Mouse (Mus musculus) B cell, adult 2 months (primary cell): ENCODE results near the gene Aatk.

Source experiments
- DNase-seq, 2 experiments: peaks; one replicate each; pipeline ENCODE4 v3.0.0; 2022

The Aatk gene

GRCm38 (mm10) chr11:119986751-119987425, 60.1 kb downstream of the Aatk start:
- DNase-seq = no peak

- no peak for DNase-seq
These were observed 63.8 kb downstream of the Aatk start for GRCm38 (mm10) chr11:119983151-119983550.

- DNase-seq = no peak
These were observed 64.7 kb downstream of the Aatk start for GRCm38 (mm10) chr11:119982236-119982635.

GRCm38 (mm10) chr11:119981769-119982168, 65.2 kb downstream of the Aatk start:
- DNase-seq = no peak

- no peak for DNase-seq
These were observed 67.2 kb downstream of the Aatk start for GRCm38 (mm10) chr11:119979596-119980385.

GRCm38 (mm10) chr11:119978701-119979100, 68.3 kb downstream of the Aatk start:
- no peak for DNase-seq

- no peak for DNase-seq
These were observed 71.0 kb downstream of the Aatk start for GRCm38 (mm10) chr11:119975739-119976501.

- DNase-seq = no peak
These were observed 73.2 kb downstream of the Aatk start for GRCm38 (mm10) chr11:119973789-119974188.

- DNase-seq = no peak
These were observed 76.7 kb downstream of the Aatk start for GRCm38 (mm10) chr11:119970021-119970851.

GRCm38 (mm10) chr11:119967892-119968291, 79.1 kb downstream of the Aatk start:
- DNase-seq = no peak

- no peak for DNase-seq
These were observed 79.6 kb downstream of the Aatk start for GRCm38 (mm10) chr11:119967401-119967800.

GRCm38 (mm10) chr11:119966294-119966693, 80.7 kb downstream of the Aatk start:
- no peak for DNase-seq

- DNase-seq = no peak
These were observed 81.9 kb downstream of the Aatk start for GRCm38 (mm10) chr11:119965053-119965452.

- no peak for DNase-seq
These were observed 85.5 kb downstream of the Aatk start for GRCm38 (mm10) chr11:119961511-119961910.

- no peak for DNase-seq
These were observed 86.3 kb downstream of the Aatk start for GRCm38 (mm10) chr11:119960671-119961070.

- no peak for DNase-seq
These were observed 87.3 kb downstream of the Aatk start for GRCm38 (mm10) chr11:119959714-119960113.

- no peak for DNase-seq
These were observed 88.1 kb downstream of the Aatk start for GRCm38 (mm10) chr11:119958856-119959255.
